Mouse (Mus musculus) c-Kit-positive CD71-positive TER-119-negative erythroid progenitor cells, embryonic 14.5 days (primary cell): ENCODE data around the gene Fgfr2.

Source experiments
- DNase-seq: peaks from one replicate; pipeline ENCODE4 v3.0.0-alpha.2; 2013; ENCODE audit warnings: low read depth

Fgfr2 gene

DNA sequence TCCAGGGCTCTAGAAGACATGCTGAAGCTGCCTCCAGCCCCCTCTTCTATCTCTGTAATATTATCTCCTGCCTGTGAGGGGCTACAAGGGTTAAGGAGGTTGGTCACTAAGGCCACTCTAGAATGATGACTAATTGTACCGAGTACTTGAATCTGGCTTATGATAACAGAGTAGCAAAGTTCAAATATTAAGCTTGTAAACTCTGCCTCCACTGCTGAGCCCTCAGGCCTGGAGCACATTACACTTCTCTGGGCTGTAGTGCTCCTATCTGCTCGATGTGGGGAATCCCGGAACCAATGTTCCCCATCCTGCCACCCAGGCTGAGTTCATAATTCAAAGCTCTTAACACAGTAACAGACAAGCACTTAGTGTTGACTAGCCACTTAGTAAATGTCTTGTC lies 2806.9 kb downstream of the Fgfr2 start:
- DNase-seq = no peak

DNA sequence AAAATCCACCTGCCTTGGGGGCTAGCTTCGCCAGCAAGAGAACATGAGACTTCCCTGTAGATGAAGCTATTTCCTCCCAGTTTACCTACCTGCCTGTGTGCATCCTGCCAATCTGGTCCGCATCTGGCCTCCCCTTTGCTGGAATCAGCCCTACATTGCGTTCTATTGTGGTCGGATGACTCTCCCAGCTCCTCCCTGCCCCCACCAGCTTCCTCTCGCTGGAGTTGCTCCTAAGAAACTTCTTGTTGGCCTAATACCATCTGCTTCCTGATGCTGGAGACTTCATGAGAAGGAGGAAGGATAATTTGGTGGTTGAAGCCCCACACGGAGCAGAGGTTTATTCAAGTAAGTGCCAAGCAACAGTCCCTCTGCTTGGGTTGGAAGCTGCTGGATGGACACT lies 2807.9 kb downstream of the Fgfr2 start:
- DNase-seq = no peak

DNA sequence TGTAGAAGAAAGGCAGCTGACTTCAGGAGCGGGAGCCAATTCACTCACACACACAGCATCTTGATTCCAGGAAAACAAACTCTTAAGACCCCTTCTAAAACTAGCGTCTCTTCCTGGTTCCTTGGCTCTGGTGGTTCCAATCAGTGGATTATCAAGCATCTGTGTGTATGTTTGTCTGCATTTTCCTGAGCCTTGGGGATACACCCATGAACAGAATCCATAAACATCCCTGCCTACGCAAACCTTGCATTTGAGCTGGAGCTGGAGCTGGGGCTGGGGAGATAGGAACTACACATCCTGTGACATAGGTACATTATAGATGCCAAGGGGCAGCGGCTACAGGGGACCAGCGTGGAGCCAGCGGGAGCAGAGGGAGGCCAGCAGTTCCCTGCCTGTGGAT lies 2808.5 kb downstream of the Fgfr2 start:
- DNase-seq = no peak

DNA sequence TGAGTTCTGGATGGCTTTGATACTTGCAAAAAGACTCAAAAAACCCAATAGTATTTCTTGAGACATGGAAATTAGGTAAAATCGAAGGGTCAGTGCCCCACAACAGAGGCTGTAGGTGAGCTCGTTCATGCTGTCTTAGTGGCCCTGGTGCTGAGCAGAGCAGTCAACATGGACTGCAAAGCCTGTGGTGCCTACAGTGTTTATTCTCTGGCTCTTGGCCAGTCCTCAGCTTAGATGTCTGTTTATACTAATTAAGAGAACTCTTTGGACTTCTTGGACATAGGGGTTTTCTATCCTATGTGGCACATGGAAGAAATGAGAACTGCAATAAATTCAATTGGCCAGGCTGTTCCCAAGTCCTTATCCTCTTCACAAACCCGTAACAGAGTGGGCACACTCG lies 2811.8 kb downstream of the Fgfr2 start:
- no peak for DNase-seq

DNA sequence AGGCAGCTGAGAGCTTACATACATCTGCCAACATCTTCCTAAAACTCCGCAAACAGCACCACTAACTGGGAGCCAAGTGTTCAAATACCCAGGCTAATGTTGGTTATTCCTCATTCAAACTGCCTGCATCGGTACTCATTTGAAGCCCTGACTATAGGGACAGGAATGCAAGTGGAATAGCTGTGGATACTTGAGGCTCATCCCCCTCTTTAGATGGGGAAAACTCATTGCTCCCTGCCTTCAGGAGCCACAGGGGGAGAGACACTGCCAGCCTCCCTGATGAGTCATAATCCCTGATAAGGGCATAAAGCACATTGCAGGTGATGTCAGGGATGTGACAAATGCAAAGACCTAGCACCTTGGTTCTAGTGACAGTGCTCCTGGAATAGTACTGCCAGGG lies 2814.0 kb downstream of the Fgfr2 start:
- DNase-seq = no peak

DNA sequence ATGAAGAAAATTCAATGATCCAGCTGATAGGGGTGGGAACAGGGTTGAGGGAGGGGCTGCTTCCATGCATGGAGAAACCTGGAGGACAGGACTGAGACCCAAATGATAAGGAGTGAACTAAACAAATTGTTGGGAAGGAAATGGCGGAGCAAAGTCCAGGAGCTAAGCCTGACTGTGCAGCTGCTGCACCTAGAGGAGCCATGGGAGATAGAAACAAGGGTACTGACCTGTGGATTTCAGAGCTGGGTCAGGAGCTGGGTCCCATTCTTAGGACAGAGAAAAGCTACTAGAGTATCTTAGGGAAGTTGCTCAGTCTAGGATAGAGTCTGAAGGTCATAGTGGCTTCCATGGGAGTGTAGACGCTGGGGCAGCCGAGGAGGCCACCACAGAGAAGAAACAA lies 2816.1 kb downstream of the Fgfr2 start:
- DNase-seq = no peak

DNA sequence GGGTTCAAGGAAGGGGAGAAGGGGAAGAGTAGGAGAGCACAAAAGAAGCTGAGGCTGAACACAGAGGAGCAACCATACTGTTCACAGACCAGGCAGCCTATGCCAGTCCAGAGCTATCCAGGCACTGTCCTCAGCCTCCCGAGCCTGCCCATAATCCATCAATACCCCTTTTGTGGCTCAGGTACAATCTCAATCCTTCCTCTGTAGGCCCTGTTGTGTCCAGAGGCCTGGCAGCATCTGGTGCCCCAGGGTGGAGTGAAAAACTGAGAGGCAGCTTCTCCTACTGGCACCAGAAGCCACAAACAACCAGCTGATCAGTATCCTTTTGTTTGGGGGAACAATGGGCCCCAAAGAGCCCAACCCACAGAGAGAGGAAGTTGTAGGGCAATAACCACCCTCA lies 2818.5 kb downstream of the Fgfr2 start:
- no peak for DNase-seq

DNA sequence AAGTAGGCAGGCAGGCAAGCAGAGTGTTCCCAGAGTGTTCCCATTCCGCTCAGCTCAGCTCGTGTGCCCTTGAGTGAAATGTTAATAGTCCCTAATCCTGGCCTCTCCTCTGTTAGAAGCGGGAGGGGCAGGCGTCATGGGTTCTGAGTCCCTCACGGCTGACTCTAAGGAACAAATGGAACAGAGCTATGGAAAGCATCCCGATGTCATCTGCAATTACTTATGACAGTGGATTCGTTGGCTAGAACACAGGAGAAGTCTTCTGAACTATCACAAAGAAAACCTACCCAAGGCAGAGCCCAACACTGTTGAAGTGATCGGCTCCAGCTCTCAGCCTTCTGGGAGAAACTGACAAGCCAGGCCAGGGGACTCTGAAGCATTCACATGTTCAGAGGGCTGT lies 2819.7 kb downstream of the Fgfr2 start:
- no peak for DNase-seq

DNA sequence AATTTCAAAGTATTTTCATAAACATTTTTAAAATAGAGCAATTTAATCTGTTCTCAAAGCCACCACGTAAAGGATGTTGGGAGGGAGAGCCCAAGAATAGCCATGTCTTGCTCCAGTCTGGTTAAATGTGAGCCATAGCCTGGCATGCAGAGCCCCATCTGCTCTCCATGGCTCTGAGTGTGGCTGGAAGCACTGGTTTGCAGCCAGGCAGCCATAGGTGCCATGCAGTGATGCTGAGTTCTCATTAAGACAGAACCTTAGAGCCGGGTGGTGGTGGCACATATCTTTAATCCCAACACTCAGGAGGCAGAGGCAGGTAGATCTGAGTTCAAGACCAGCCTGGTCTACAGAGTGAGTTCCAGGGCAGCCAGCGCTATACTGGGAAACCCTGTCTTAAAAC lies 2822.5 kb downstream of the Fgfr2 start:
- no peak for DNase-seq

DNA sequence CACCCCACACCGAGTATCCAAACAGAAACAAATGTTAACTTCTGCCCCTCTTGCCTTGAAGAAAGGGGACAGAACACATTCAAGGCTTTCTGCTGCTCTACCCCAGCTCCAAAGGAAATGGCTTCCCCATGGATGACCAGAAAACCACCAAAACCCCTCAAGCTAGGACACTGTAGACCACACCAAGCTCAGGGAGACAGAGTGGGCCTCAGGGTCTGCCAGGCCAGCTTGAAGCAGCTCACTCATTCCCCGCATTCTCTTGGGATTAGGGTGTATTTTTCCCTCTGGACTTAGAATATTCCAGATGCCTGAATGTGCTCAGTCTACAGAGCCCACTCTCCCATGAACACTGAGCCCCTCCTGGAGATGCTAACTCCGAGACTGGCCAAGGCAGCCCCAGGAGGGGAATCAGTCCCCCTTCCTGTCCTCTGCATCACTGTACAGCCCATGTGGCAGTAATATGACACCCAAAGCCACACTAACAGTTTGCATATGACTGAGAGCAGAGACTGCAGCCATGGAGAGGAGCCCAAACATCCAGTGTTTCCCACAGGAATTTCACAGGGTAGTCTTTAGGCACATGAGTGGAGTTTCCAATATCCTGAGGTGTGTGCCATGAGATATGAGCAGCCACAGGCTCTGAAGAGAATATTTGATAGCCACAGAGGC lies 2824.1 kb downstream of the Fgfr2 start:
- DNase-seq = no peak

DNA sequence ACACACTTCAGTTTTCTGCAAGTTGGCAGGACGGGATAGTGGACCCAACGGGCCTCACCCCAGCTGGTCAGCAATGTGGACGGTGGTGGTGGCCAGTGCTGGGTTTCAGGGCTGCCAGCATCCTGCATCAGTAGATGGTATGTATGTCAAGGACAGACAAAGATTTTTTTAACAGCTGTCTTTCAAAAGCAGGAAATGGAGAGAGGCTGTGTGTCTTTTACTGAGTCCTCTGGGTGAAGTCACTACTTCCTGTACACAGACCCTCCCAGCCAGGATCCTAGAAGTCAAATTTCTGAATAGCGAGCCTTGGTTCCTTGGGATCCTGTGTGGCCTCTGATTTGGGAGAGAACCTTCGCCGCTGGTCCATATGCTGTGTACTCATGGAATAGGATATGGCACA lies 2832.0 kb downstream of the Fgfr2 start:
- DNase-seq = no peak

DNA sequence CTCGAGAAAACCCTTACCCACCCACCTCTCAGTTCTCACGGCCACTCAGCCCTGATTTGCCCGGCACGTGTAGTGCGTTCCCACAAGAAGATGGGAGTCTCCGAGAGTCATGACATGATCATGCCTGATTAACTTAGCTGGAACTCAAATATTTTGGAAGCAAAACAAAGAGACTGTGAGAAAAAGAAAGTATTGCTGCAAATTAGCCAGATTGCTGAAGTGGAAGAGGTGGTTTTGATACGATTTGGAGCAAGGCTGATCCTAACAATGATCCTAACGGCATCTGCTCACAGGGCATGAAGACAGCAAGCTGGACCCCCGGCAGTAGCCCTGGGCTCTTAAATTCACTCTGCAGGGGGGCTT lies 2833.7 kb downstream of the Fgfr2 start:
- no peak for DNase-seq

DNA sequence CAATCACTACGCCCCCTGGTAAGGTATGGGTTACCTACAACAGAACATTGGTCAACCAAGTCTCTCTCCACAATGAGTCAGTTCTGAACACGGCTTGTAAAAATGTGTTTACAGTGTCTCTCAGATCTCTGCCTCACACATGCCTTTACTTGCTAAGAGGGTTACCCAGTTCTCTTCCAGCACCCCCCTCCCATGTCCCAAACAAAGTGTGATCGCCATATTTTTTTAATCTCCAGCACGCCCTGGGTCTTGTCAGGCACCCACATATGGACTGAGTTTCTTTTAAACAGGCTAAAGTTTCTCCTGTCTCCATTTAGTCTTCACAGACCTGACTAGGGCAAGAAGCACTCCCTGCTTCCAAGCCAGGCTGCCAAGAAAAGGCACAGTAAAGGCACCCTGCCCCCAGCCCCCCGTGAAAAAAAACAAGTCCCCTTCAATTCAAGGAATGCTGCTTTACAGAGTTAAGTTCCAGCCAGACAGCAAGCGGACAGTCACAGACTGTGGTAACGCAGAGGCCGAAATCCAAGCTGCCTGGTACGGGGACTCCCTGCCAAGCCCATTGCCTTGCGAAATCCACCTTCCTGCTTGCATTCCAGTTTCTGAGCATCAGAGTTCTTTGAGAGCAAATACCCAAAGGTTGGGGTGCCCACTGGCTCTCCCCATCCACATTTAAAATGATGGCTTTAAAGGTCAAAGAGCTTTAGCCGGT lies 2834.3 kb downstream of the Fgfr2 start:
- no peak for DNase-seq

DNA sequence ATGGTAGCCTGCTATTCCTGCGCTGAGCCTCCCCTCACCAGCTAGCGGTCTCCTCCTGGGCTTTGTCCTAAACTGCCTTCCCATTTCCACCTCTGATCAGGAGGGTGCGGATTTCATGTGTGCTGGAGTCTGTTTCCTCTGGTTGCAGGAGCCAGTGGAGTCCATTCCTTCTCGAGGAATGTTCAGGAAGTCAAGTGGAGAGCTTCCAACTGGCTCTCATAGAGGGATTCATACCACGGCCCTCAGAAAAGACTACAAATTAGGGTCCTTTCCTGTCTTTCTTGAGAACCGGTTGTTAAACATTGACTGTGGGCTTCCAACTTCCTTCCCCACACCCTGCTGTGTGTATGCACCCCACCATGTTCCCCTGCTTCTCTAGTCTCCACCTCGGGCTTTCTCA lies 2834.9 kb downstream of the Fgfr2 start:
- no peak for DNase-seq

DNA sequence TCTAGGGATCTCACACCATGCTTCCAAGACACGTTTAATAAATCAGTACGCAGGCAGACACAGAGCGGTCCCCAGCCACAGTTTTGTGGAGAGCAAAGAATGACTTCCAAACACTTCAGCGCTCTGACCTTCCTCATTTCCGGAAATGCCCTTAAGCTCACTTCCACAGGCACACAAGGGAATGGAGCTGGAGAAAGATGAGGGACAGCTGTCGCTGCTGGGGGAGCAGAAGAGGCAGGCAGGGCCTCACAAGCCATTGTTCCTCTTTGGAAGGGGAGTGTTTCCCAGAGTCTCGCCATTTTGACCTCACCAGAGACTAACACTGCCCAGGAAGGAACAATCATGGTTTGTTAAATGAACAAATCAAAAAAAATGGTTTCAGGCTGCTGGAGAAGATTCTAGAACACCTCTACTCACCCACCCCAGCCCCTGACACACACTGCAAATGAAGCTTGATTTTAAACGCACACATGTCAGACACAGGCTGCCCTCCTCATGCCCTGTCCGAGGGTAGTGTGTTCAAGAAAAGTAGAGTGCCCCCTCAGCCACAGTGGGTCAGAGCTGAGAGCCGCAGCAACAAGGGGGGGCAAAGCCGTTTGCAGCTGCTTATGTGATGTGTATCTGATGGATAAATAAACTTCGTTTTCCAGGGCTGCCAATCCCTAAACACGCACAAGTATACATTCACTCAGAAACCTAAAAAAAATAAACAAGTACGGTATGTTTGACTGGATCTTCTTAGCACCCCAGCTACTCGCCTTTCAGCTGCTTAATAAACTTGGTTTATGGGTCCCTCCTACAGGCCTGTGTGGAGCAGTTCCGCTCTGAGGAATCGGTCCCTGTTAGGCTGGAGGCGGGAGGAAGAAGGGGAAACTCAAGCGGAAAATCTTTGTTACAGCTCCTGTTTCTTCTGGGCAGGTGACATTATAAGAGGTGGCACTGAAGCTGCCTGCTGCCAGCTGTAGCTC lies 2844.1 kb downstream of the Fgfr2 start:
- DNase-seq = no peak

DNA sequence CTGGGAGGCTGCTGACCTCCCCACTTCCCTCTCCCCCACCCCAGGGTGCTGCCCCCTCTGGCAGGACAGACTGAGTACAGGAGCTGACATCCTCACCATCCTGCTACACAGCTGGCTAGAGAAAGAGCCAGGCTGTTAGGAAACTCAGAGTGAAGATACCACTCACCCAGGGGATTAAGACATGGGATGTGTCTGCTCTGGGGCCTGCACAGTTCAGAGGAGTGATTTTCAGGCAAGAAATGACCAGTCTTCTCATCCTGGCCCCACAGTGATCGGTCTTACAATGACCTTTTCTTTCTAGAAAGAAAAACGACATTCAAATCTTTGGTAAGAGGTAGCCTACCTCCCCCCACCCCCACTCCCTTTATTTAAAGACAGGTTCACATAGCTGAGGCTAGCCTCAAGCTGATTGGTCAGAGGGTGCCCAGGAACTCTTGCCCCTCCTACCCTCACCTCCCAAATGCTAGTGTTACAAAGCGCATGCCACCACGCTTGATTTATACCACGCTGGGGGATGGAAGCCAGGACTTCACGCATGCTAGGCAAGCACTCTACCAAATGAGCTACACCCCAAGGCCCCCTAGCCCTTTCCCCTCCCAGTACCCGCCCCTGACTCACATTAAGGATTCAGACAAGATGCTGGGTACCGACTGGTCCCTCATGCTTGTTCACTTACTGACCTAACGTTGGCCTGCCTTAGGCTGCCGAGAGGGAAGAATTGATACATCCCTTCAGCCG lies 2845.0 kb downstream of the Fgfr2 start:
- no peak for DNase-seq

DNA sequence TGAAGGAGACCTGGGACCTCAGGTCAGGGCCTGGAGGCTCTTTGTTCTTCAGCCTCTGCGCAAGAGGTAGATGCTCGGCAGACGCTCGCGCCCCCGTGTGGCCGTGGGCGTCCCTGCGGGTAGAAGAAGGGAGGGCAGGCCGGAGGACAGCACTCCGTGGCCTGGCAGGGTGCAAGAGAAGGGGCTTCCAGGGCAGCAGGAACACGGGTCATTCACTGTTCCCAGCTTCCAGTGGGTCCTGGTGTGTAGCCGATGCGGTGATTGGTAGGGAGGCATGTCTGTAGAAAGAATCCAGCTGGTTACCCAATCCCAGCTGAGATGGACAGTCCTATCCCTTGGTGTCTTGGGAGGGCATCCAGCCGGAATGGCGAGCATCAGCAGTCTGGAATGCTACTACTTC lies 2849.9 kb downstream of the Fgfr2 start:
- DNase-seq = no peak

DNA sequence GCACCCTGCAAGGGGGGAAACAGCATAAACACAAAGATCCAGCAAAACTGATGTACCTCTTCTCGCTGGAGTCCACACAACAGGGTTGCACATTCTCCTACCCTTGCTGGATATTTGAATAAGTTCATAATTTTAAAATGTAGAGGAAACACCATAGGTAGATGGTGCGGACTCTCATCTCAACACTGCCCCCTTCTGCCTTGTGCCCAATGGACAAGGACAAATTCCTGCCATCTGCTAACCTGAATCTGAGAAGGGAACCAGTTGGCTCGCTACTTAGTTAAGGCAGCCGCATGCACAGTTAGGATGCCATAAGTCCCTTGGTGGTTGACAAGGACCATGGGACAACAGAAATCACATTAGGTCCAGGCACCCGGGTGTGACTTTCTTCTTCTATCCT lies 2852.3 kb downstream of the Fgfr2 start:
- no peak for DNase-seq

DNA sequence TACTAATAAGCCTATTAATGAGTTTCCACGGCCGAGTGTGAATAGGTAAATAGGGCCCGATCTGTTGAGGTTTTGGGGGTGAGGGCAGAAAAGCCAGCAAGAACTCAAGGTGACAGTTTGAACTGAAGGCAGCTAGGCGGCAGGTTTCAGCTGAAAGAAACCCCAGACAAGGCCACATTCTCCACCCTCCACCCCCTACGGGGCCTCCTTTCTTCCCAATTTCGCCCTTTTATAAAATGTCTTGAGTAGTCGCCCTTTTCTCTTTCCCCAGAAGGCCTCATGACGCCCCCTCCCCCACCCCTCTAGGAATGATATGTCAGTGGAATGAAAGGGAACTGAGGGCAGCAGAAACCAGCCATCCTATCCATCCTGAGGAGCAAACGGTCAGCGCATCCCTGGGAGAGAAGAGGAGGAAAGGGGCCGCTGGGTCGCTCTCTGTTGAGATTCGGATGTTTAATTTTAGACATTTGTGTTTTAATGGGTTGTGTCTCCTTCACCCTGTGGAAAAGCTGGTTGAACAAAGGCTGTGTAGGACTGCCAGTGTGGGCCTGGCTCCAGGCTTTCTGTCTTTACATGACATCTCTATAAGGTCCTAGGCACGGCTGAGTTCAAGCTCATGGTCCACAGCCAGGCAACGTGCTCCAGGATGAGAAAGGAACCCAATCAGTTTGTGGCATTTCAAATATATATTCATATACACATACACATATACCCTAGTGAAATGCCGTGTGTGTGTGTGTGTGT lies 2853.9 kb downstream of the Fgfr2 start:
- DNase-seq = no peak

DNA sequence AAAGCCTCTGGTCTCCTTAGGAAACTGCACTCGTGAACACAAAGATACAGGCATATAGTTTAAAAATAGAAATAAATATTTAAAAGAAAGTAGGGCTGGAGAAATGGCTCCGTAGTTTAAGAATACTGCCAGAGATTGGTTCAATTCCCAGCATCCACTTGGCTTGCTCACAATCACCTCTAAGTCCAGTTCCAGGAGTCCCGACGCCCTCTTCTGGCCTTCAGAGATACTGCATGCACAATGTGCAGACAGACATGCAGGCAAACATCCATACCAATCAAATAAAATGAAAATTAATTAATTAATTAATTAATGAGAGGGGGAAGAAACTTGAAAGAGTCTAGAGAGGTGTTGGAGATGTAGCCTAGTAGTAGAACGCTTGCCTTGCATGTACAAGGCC lies 2856.1 kb downstream of the Fgfr2 start:
- no peak for DNase-seq

DNA sequence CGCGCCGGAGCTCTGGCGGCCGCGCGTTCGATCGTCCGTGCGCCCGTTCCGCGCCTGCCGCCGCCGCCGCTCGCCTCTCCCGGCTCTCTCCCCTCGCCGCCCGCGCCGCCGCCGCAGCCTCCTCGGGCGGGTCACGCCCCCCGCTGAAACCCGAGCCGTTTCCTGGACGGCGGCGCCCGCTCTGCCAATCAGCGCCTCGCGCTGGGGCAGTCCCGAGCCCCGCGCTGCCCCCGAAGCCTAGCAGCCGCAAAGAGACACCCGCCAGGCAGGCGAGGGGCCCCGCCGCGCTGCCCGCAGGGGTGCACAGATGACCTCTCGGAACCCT lies 2857.0 kb downstream of the Fgfr2 start:
- DNase-seq = no peak
